Mouse (Mus musculus) lung, postnatal 10 days (tissue): ENCODE measurements around the gene Scd3.
"Not testable (repeated sequence)": the region's sequence is repeated elsewhere in the genome, so short reads cannot be mapped to it uniquely, and the experiment has no call there.

Experiments
- DNase-seq: peaks from one replicate; pipeline ENCODE4 v3.0.0; 2021

Gene Scd3

DNA sequence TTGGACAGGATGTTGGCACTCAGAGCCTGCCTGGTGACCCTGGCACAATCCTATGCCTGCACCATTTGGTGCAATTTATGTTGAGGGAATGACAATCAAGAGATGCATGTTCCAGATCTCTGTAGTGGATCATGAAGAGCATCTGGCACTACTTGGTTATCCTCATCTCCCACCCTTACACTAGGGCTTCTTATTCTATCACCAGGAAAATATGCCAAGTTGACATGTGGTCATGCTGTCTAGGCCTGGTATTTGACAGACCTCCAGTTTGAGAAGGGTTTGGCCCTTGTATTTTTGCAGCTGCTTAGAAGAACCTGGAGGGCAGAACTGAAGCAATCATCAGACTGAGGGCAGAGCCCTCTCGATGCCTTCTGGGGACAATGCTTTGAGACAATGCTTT, 72.3 kb downstream of the Scd3 start:
- no peak for DNase-seq

GRCm38 (mm10) chr19:44276861-44277260, 73.8 kb downstream of the Scd3 start:
- no peak for DNase-seq

GRCm38 (mm10) chr19:44277931-44278330, 74.9 kb downstream of the Scd3 start:
- DNase-seq = no peak

- peak; percentile 67 for DNase-seq
These were observed 77.7 kb downstream of the Scd3 start for GRCm38 (mm10) chr19:44280755-44281154.

- DNase-seq = not testable (repeated sequence)
These were observed 78.9 kb downstream of the Scd3 start for GRCm38 (mm10) chr19:44281825-44282447.

DNA sequence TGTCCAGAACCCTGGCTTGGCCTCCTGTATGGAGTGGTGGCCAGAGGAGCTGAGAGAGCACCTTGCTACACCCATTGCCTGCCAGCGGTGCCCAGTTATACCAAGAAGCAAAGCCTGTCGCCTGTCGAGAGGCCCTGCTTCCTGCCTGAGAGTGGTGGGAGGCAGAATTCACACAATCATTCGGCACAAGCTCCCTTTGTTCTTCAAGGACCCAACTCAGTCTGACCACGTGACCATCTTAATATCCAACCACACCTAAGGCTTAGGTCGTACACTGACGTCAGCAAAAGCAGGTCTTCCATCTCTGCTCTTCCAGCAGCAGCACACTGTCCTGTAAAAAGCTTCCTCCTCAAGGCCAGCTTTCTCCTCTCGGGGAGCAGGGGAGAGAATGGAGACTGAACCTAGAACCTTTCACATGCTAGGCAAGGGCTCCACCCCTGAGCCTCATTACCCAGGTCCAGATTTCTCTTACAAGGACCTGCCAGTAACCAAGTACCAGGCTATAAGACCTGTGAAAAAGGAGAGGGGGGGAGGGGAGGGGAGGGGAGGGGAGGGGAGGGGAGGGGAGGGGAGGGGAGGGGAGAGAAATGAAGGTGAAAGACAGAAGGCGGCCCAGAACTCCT, 79.6 kb downstream of the Scd3 start:
- DNase-seq = peak; percentile 45

DNA sequence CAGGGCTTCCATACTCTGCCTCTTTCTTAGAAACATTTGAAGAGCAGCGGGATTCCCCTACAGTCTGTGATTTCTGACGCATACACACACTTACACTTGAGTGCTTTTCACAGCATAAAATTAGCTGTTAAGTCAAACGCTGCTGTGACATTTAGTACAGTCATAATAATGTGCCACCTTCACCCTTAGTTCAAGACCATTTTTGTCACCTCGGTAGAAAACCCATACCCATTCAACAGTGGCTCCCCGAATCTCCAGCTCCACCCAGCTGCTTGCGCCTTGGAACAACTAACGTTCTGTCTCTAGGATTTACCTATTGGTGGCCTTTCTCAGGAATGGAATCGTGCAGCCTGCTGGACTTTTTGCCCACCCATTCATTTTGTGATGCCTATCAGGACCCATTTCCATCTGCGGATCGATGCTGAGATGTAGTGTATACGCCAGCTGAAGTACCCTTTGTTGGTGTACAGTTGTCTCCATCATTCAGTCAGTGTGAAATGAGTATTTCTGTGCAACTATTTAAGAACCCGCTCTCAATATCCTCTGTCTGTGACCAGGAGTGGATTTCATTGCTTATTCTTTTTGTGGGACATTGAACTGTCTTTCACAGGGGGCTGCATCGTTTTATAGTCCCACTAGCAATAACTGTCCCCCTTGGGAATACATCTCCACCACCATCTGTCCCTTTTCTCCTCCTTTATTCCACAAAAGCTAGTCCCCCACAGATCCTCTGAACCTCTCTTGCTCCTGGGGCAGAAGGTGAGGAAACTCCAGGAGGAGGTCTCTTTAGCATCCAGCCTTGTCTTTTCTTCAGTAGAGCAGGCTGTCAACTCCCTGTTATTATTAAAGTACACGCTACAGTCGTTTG, 80.3 kb downstream of the Scd3 start:
- no peak for DNase-seq

DNA sequence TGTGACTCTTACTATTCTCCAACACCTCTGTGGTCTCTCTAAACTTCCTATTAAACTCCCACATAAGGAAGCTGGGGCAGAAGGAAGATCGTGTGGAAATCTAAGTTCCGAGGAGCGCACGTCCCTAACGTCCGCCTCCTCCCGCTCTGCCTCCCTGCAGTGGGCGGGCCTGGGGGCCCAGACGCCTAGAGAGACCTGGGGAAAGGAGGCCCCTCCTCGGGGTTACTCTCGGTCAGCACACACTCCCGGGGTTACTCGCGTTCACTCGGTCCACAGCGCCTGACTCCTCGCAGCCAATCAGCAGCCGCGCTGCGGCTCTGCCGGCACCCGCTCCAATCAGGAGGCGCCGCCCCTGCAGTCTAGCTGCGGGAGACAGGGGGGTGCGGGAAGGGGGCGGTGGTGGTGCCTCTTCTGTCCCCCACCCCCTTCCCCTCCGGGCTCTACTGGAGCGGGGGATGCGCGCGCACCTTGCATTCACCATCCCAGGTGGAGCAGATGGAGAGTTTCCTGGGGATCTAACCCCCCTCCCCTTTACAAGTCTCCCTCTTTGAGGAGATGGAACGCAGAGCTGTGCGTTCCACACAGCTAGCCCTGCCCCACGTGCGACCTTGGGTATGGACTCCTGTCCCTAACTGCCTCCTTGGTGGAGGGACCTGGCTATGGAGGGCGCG, 81.1 kb downstream of the Scd3 start:
- DNase-seq = peak; percentile 96

- peak; percentile 56 for DNase-seq
These were observed 81.7 kb downstream of the Scd3 start for GRCm38 (mm10) chr19:44284723-44285122.

DNA sequence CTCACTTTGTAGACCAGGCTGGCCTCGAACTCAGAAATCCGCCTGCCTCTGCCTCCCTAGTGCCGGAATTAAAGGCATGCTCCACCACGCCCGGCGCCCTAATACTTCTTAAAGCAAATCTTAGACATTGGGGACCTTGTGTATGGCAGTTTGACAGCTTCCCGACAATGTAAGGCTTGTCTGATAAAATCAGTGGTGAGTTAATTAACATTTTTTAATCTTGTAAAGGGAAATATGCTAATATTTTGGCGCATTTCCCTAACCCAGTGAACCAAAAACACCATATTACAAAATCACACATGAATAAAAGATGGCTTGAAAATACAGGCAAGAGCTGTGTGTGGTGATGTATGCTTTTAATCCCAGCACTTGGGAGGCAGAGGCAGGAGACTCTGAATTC, 82.5 kb downstream of the Scd3 start:
- no peak for DNase-seq

- DNase-seq = peak; percentile 72
These were observed 83.0 kb downstream of the Scd3 start for GRCm38 (mm10) chr19:44286109-44286508.

DNA sequence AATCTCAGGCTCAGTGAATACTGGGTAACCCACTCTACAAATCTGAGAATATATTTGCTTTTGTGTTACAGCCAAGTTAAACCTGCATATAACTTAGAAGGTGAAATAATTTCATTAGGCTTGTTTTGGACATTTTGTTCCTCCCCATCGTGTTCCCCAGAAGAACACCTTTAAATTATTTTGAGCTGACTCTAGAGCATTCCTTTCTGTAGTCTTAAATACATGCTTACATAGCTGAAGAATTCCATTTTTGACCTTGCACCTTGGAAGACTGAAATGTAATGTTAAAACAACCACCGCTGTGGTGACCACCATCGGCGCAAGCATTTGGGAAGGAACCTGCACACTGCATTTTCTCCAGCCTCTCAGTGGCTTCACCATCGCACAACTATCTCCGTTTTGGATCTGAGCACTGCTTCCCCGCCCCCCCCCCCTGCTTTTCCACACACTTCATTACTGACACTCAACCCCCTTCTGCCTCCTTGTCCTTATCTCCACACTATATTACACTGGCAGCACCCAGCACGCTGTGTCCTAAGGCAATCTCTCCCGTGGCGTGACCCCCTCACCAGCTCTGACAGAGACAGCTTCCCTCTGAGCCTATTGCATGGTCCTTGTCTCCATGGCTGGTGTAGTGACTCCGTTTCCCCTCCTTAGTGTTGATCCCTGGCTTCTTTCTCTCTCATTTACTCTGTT, 84.5 kb downstream of the Scd3 start:
- DNase-seq = no peak

DNA sequence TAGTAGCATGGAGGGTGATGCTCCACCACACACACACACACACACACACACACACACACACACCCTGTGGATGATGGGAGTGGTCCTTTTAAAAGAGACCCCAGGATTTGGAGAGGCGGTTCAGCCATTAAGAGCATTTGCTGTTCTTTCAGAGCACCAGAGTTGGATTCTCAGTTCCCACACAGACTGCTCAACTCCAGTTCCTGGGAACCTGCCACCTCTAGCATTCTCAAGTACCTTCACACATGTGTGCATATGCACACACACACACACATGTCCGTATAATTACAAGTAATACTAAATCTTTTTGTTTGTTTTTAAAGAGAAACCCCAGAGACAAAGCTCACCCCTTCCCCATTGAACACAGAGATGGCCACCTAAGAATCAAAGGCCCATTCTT, 89.0 kb downstream of the Scd3 start:
- no peak for DNase-seq

DNA sequence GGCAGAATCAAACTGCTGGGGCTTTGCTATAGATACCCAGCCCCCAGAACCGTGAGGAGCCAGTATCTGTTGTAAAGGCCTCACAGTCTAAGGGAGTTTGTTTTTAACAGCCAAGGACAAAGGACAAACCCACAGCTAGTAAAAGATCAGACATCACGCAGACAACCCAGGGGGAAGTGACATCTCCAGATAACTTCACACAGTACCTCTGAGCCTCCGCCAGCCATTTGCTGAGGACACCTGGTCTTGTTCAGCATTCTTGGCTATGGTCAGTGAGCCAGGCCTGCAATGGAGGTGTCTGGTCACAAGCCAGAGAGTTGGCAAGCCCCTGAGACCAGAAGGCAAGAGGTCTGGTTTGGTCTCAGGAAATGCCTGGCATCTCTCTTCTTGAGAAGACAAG, 89.4 kb downstream of the Scd3 start:
- DNase-seq = no peak

GRCm38 (mm10) chr19:44292941-44293768, 90.1 kb downstream of the Scd3 start, which contains the start of gene Scd2:
Scd2 (plus strand) TSS chr19:44293674.
- DNase-seq = peak; percentile 37
